Mouse (Mus musculus): Measurements from ENCODE around the gene Ccdc14. TPM values are rescaled to one million over a fixed set of nuclear protein-coding genes. Genes with fewer than 3 reads are reported as not detected.

The Ccdc14 gene
- polyA plus RNA-seq, 1 experiment: 32.0 TPM

DNA sequence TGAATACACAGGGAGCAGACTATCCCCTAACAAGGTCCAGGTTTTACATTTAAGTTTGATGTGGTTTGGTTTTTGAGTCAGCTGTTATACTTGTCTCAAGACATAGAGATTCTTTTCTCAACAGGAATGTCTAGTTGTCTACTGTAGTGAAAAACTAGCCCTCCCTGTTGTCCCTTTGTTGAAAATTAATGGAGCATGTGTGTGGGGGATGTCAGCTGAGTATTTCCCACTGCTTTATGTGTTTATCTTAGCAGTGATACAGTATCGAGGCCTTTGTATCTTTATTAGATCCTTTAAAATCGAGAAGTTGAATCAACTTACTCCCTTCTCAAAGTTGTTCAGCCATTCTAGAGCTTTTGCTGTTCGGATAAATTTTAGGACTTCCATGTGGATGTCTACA, 61.6 kb downstream of the Ccdc14 start:
- Histone ChIP-seq H3K9ac (ENCODE audit: low read depth, poor library complexity, severe bottlenecking) (no peak overlapping the region), H3K4me3 (ENCODE audit: low read depth, low read length) (no peak overlapping the region), H3K4me1 (ENCODE audit: control insufficient read depth, insufficient read depth, low read length) (peaks cover 2% of the 10 kb centered on the region), H3K36me3 (ENCODE audit: control insufficient read depth, insufficient read depth, low read length, poor library complexity, severe bottlenecking) (no peaks in the 10 kb centered on the region), H3K27me3 (ENCODE audit: control insufficient read depth, insufficient read depth, low read length, poor library complexity, severe bottlenecking) (no peaks in the 10 kb centered on the region; the same call in 1 of the 2 replicates), H3K27ac (ENCODE audit: insufficient read depth, low read length) (no peak overlapping the region), H3K9me3 (replicated peaks; ENCODE audit: control insufficient read depth, insufficient read depth, low read length, poor library complexity, severe bottlenecking) (no peaks in the 10 kb centered on the region)
- TF ChIP-seq EP300 (IDR thresholded peaks at IDR 0.05; ENCODE audit: insufficient read depth, low read depth, low read length) (no peak), POLR2A (IDR thresholded peaks at IDR 0.05; ENCODE audit: insufficient read depth, low read length) (no peak), CTCF (IDR thresholded peaks at IDR 0.05; ENCODE audit: low read depth, low read length) (no peak)

DNA sequence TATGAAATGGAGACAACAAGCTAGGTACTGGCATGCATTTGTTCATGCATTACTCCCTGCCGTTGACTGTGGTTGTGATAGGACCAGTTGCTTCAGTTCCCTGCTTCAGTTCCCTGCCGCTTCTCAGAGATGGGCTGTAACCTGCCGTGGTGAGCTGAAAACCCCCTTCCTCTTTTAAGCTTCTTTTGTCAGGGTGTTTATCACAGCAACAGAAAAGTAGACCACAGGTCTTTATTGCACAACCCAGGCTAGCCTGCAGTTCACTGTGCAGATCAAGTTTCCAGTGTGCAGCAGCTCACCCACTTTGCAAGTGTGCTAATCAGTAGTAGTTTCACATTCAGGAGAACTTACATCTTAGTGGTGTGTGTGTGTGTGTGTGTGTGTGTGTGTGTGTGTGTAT, 62.6 kb downstream of the Ccdc14 start:
- Histone ChIP-seq H3K36me3 (ENCODE audit: control insufficient read depth, insufficient read depth, low read length, poor library complexity, severe bottlenecking) (no peaks in the 10 kb centered on the region), H3K27ac (ENCODE audit: insufficient read depth, low read length) (no peak overlapping the region), H3K4me3 (ENCODE audit: low read depth, low read length) (no peak overlapping the region), H3K4me1 (ENCODE audit: control insufficient read depth, insufficient read depth, low read length) (peaks cover 2% of the 10 kb centered on the region), H3K27me3 (ENCODE audit: control insufficient read depth, insufficient read depth, low read length, poor library complexity, severe bottlenecking) (no peaks in the 10 kb centered on the region; the same call in 1 of the 2 replicates), H3K9me3 (replicated peaks; ENCODE audit: control insufficient read depth, insufficient read depth, low read length, poor library complexity, severe bottlenecking) (no peaks in the 10 kb centered on the region), H3K9ac (ENCODE audit: low read depth, poor library complexity, severe bottlenecking) (no peak overlapping the region)
- TF ChIP-seq POLR2A (IDR thresholded peaks at IDR 0.05; ENCODE audit: insufficient read depth, low read length) (no peak), CTCF (IDR thresholded peaks at IDR 0.05; ENCODE audit: low read depth, low read length) (no peak)

DNA sequence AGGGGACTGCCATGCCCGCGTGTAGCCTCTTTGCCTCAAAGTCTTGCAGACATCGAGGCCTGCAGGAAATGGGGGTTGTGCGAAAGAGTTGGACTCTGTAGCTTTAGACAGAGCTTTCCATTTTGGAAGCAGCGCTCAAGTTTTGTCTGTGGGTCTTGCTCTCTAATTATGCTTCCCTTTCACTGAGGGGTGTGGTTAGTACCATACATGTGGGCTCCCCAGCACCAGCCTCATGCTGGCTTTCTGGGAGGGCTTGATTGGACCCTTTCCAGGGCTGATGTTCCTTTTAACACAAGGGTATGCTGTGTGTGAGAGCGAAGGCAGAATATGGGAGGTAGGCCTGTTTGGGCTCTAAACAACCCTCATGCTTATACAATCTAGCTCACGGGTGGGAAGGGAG, 66.6 kb downstream of the Ccdc14 start:
- Histone ChIP-seq H3K27me3 (ENCODE audit: control insufficient read depth, insufficient read depth, low read length, poor library complexity, severe bottlenecking) (no peaks in the 10 kb centered on the region; the same call in 1 of the 2 replicates), H3K9me3 (replicated peaks; ENCODE audit: control insufficient read depth, insufficient read depth, low read length, poor library complexity, severe bottlenecking) (no peaks in the 10 kb centered on the region), H3K4me1 (ENCODE audit: control insufficient read depth, insufficient read depth, low read length) (no peaks in the 10 kb centered on the region), H3K4me3 (ENCODE audit: low read depth, low read length) (no peak overlapping the region), H3K9ac (ENCODE audit: low read depth, poor library complexity, severe bottlenecking) (no peak overlapping the region), H3K27ac (ENCODE audit: insufficient read depth, low read length) (no peak overlapping the region), H3K36me3 (ENCODE audit: control insufficient read depth, insufficient read depth, low read length, poor library complexity, severe bottlenecking) (no peaks in the 10 kb centered on the region)
- TF ChIP-seq POLR2A (IDR thresholded peaks at IDR 0.05; ENCODE audit: insufficient read depth, low read length) (no peak), EP300 (IDR thresholded peaks at IDR 0.05; ENCODE audit: insufficient read depth, low read depth, low read length) (no peak), CTCF (IDR thresholded peaks at IDR 0.05; ENCODE audit: low read depth, low read length) (no peak)

DNA sequence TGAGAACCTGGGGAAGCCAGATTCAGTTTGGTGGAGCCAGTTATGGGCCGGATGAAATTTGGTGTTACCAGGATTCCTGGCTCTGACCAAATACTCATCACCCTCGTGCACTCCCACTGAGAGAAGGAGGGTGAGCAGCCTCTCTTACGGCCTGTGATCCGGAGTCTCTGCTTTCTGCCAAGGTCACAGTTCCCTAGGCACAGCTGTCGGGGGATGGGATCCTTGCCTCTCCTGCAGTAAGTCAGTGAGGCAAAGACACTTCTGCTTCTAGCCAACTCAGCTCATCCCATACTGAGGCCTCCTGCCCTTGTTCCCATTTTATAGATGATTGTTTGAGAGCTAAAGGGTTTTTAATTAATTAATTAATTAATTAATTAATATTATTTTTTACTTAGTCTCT, 67.8 kb downstream of the Ccdc14 start:
- H3K4me3 ChIP-seq (ENCODE audit: low read depth, low read length): no peak overlapping the region
- H3K9ac ChIP-seq (ENCODE audit: low read depth, poor library complexity, severe bottlenecking): no peak overlapping the region
- no peaks in the 10 kb centered on the region for H3K4me1 ChIP-seq (ENCODE audit: control insufficient read depth, insufficient read depth, low read length)
- H3K27me3 ChIP-seq (ENCODE audit: control insufficient read depth, insufficient read depth, low read length, poor library complexity, severe bottlenecking): no peaks in the 10 kb centered on the region; the same call in 1 of the 2 replicates
- no peak for TF ChIP-seq CTCF (IDR thresholded peaks at IDR 0.05; ENCODE audit: low read depth, low read length)
- no peaks in the 10 kb centered on the region for H3K9me3 ChIP-seq (replicated peaks; ENCODE audit: control insufficient read depth, insufficient read depth, low read length, poor library complexity, severe bottlenecking)
- H3K36me3 ChIP-seq (ENCODE audit: control insufficient read depth, insufficient read depth, low read length, poor library complexity, severe bottlenecking): no peaks in the 10 kb centered on the region
- no peak overlapping the region for H3K27ac ChIP-seq (ENCODE audit: insufficient read depth, low read length)

DNA sequence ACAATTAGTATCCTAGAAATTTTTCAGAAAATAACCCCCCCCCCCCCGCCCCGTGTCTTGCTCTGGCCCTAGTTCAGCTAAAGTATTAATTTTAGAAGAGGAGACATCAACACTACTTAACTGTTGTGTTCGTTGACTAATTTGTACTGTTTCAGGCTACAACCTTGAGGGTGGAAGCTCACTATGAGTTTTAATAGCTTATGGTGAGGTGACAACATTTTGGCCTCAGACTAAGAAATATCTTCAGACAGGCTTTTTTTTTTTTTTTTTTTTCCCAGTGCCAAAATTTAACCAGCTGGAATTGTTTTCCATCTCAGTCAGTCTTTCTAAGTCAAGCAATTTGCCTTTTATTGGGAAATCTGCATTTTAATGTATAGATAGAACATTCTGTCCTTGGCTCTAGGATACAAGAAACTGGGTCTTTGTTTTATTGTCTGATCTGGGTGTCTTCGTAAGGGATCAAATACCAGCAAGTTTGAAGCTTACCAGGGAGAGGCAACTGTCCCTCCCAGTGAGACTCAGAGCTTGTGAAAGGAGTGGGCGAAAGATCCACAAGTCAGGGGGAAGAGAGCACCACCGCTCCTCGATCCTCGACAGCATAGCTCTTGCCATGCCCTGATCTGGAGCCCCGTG, 73.7 kb downstream of the Ccdc14 start:
- H3K27me3 ChIP-seq (ENCODE audit: control insufficient read depth, insufficient read depth, low read length, poor library complexity, severe bottlenecking): no peaks in the 10 kb centered on the region
- no peak overlapping the region for H3K27ac ChIP-seq (ENCODE audit: insufficient read depth, low read length)
- H3K4me3 ChIP-seq (ENCODE audit: low read depth, low read length): no peak overlapping the region
- no peak for TF ChIP-seq POLR2A (IDR thresholded peaks at IDR 0.05; ENCODE audit: insufficient read depth, low read length)
- no peak for TF ChIP-seq CTCF (IDR thresholded peaks at IDR 0.05; ENCODE audit: low read depth, low read length)
- TF ChIP-seq EP300 (IDR thresholded peaks at IDR 0.05; ENCODE audit: insufficient read depth, low read depth, low read length): no peak
- no peaks in the 10 kb centered on the region for H3K9me3 ChIP-seq (replicated peaks; ENCODE audit: control insufficient read depth, insufficient read depth, low read length, poor library complexity, severe bottlenecking)
- H3K36me3 ChIP-seq (ENCODE audit: control insufficient read depth, insufficient read depth, low read length, poor library complexity, severe bottlenecking): no peaks in the 10 kb centered on the region
- H3K9ac ChIP-seq (ENCODE audit: low read depth, poor library complexity, severe bottlenecking): no peak overlapping the region
- no peaks in the 10 kb centered on the region for H3K4me1 ChIP-seq (ENCODE audit: control insufficient read depth, insufficient read depth, low read length)

DNA sequence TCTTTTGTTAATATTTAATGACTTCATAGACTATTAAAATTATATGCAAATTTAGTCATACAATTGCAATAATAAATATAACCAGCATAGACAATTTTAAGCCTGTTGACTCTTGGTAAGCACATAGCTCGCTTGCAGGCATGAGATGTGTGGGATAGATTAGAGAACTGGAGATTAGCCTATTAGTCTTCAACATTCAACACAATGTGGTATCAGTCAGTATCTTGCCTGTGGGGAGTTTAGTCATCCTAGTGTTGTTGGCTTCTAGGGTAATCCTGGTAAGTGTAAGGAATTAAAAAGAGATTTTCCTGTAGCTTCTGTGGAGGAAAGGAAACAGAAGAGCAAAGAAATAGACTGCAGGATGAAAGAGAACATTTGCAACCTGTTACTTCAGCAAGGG, 75.2 kb downstream of the Ccdc14 start:
- Histone ChIP-seq H3K27ac (ENCODE audit: insufficient read depth, low read length) (no peak overlapping the region), H3K4me3 (ENCODE audit: low read depth, low read length) (no peak overlapping the region), H3K9me3 (replicated peaks; ENCODE audit: control insufficient read depth, insufficient read depth, low read length, poor library complexity, severe bottlenecking) (no peaks in the 10 kb centered on the region), H3K4me1 (ENCODE audit: control insufficient read depth, insufficient read depth, low read length) (no peaks in the 10 kb centered on the region), H3K27me3 (ENCODE audit: control insufficient read depth, insufficient read depth, low read length, poor library complexity, severe bottlenecking) (no peaks in the 10 kb centered on the region), H3K36me3 (ENCODE audit: control insufficient read depth, insufficient read depth, low read length, poor library complexity, severe bottlenecking) (no peaks in the 10 kb centered on the region), H3K9ac (ENCODE audit: low read depth, poor library complexity, severe bottlenecking) (no peak overlapping the region)
- TF ChIP-seq EP300 (IDR thresholded peaks at IDR 0.05; ENCODE audit: insufficient read depth, low read depth, low read length) (no peak), POLR2A (IDR thresholded peaks at IDR 0.05; ENCODE audit: insufficient read depth, low read length) (no peak), CTCF (IDR thresholded peaks at IDR 0.05; ENCODE audit: low read depth, low read length) (no peak)
